Mouse (Mus musculus) spleen, adult 2 months (tissue): Measurements from ENCODE around the gene Rasgrp2.

ENCODE experiments used
- CTCF ChIP-seq: fragments of 200-500 bp; IDR thresholded peaks from 2 replicates; pipeline ENCODE4 v1.5.1; 2011; ENCODE audit warnings: mild to moderate bottlenecking, inconsistent platforms; ENCODE audit not compliant: insufficient read depth, insufficient read length, insufficient replicate concordance; ENCODE audit errors: extremely low read depth
- POLR2A ChIP-seq: fragments of 200-500 bp; IDR thresholded peaks from 2 replicates; pipeline ENCODE4 v1.6.1; 2011; ENCODE audit warnings: low read depth, low read length, inconsistent platforms

- TF ChIP-seq POLR2A (no peak), CTCF (no peak)
These were observed 24.1 kb downstream of the Rasgrp2 start for GRCm38 (mm10) chr19:6423241-6423640.
